Mouse (Mus musculus) CH12.LX (cell line): ENCODE results near the gene Hdc. TPM values are rescaled to one million over a fixed set of nuclear protein-coding genes. Genes with fewer than 3 reads are reported as not detected.

Experiments used
- DNase-seq: peaks from one replicate; pipeline ENCODE4 v3.0.0-alpha.2; 2013; ENCODE audit errors: extremely low read depth
- H3K27ac ChIP-seq: 2 replicates; pipeline ENCODE4 v1.5.1; 2012; ENCODE audit warnings: low read depth, mild to moderate bottlenecking, control low read depth, moderate library complexity; ENCODE audit not compliant: insufficient read depth
- H3K27me3 ChIP-seq: replicated peaks from 2 replicates; pipeline ENCODE3; 2012; ENCODE audit warnings: inconsistent platforms
- H3K36me3 ChIP-seq, 2 experiments: replicated peaks in 1 of 2; 2 replicates each; pipeline versions ENCODE3 to v1.6.1; 2012; ENCODE audit warnings: inconsistent platforms in 1 of 2, low read length in 1 of 2, mild to moderate bottlenecking in 1 of 2, mixed read lengths in 1 of 2, moderate library complexity in 1 of 2; ENCODE audit not compliant: control insufficient read depth in 1 of 2, insufficient read depth in 1 of 2
- H3K4me1 ChIP-seq, 2 experiments: 2 replicates each; pipeline ENCODE4 v1.6.1; 2012; ENCODE audit warnings: inconsistent platforms in 1 of 2, moderate library complexity in 1 of 2; ENCODE audit not compliant: insufficient read depth in 2 of 2, control insufficient read depth in 1 of 2
- H3K4me2 ChIP-seq: 2 replicates; pipeline ENCODE4 v1.6.1; 2012; ENCODE audit warnings: low read depth, mild to moderate bottlenecking, control low read depth; ENCODE audit not compliant: poor library complexity, insufficient read depth, severe bottlenecking
- H3K4me3 ChIP-seq, 3 experiments: fragments of 150-350 bp in 1 of 3; sonication (generic) in 1 of 3; replicated peaks in 1 of 3; 2 replicates each; pipeline versions ENCODE3 to v1.5.1; 2011 to 2012; ENCODE audit warnings: low read depth in 2 of 3, low read length in 2 of 3, mild to moderate bottlenecking in 2 of 3, moderate library complexity in 2 of 3, control low read depth in 1 of 3, improper control_type of control experiment in 1 of 3, inconsistent platforms in 1 of 3, mixed read lengths in 1 of 3; ENCODE audit not compliant: poor library complexity in 1 of 3
- H3K79me2 ChIP-seq: replicated peaks from 2 replicates; pipeline ENCODE4 v1.6.1; 2012; ENCODE audit warnings: mild to moderate bottlenecking, moderate library complexity; ENCODE audit not compliant: control insufficient read depth, poor library complexity, insufficient read depth, severe bottlenecking; ENCODE audit errors: extremely low read depth
- H3K9ac ChIP-seq: 2 replicates; pipeline ENCODE4 v1.6.1; 2012; ENCODE audit warnings: low read depth, mild to moderate bottlenecking, control low read depth, moderate library complexity; ENCODE audit not compliant: insufficient read depth
- H3K9me3 ChIP-seq: replicated peaks from 2 replicates; pipeline ENCODE3; 2012; ENCODE audit warnings: low read length, inconsistent platforms, mixed read lengths
- BHLHE40 ChIP-seq: IDR thresholded peaks from 2 replicates; pipeline ENCODE4 v1.6.1; 2011; ENCODE audit warnings: mild to moderate bottlenecking, low read depth, low read length, improper control_type of control experiment
- CTCF ChIP-seq, 2 experiments: IDR thresholded peaks in 1 of 2; conservative IDR thresholded peaks in 1 of 2; 2 replicates each; pipeline ENCODE4 v1.5.1; 2011 to 2012; ENCODE audit warnings: low read depth in 2 of 2, low read length in 2 of 2, improper control_type of control experiment in 1 of 2, inconsistent platforms in 1 of 2, mild to moderate bottlenecking in 1 of 2, moderate library complexity in 1 of 2
- E2F4 ChIP-seq: IDR thresholded peaks from 2 replicates; pipeline ENCODE4 v1.6.1; 2011; ENCODE audit warnings: low read depth, low read length, improper control_type of control experiment; ENCODE audit not compliant: insufficient replicate concordance
- ELF1 ChIP-seq: IDR thresholded peaks from 2 replicates; pipeline ENCODE4 v1.6.1; 2014; ENCODE audit warnings: low read depth, mild to moderate bottlenecking, inconsistent platforms, low read length, improper control_type of control experiment
- EP300 ChIP-seq: IDR thresholded peaks from 2 replicates; pipeline ENCODE4 v1.6.1; 2011; ENCODE audit warnings: low read length, improper control_type of control experiment
- ETS1 ChIP-seq: conservative IDR thresholded peaks from 2 replicates; pipeline ENCODE4 v1.6.1; 2012; ENCODE audit warnings: low read depth, mild to moderate bottlenecking, inconsistent platforms, low read length, improper control_type of control experiment, moderate library complexity
- GABPA ChIP-seq: IDR thresholded peaks from 2 replicates; pipeline ENCODE4 v1.6.1; 2012; ENCODE audit warnings: low read depth, low read length, improper control_type of control experiment, inconsistent platforms; ENCODE audit not compliant: insufficient replicate concordance
- JUN ChIP-seq: IDR thresholded peaks from 2 replicates; pipeline ENCODE4 v1.6.1; 2011; ENCODE audit warnings: low read depth, mild to moderate bottlenecking, low read length, improper control_type of control experiment, moderate library complexity; ENCODE audit not compliant: insufficient read depth
- JUND ChIP-seq: conservative IDR thresholded peaks from 2 replicates; pipeline ENCODE4 v1.6.1; 2011; ENCODE audit warnings: low read depth, low read length, improper control_type of control experiment
- KAT2A ChIP-seq: IDR thresholded peaks from 2 replicates; pipeline ENCODE4 v1.6.1; 2012; ENCODE audit warnings: low read length, improper control_type of control experiment, inconsistent platforms; ENCODE audit not compliant: insufficient replicate concordance
- MAFK ChIP-seq: IDR thresholded peaks from 2 replicates; pipeline ENCODE4 v1.6.1; 2011; ENCODE audit warnings: low read length, improper control_type of control experiment; ENCODE audit not compliant: insufficient replicate concordance
- MAX ChIP-seq: IDR thresholded peaks from 2 replicates; pipeline ENCODE4 v1.6.1; 2011; ENCODE audit warnings: low read length, improper control_type of control experiment
- MAZ ChIP-seq: IDR thresholded peaks from 2 replicates; pipeline ENCODE4 v1.6.1; 2012; ENCODE audit warnings: low read depth, mild to moderate bottlenecking, inconsistent platforms, low read length, improper control_type of control experiment, moderate library complexity
- MXI1 ChIP-seq: IDR thresholded peaks from 2 replicates; pipeline ENCODE4 v1.6.1; 2011; ENCODE audit warnings: mild to moderate bottlenecking, low read depth, low read length, improper control_type of control experiment
- MYC ChIP-seq: IDR thresholded peaks from 2 replicates; pipeline ENCODE4 v1.6.1; 2011; ENCODE audit warnings: low read depth, mild to moderate bottlenecking, improper control_type of control experiment, low read length
- NRF1 ChIP-seq: IDR thresholded peaks from 2 replicates; pipeline ENCODE4 v1.6.1; 2014; ENCODE audit warnings: low read depth, mild to moderate bottlenecking, inconsistent platforms, low read length, improper control_type of control experiment, moderate library complexity
- POLR2A ChIP-seq: IDR thresholded peaks from 2 replicates; pipeline ENCODE4 v1.6.1; 2011; ENCODE audit warnings: low read depth, mild to moderate bottlenecking, improper control_type of control experiment, low read length
- POLR2AphosphoS2 ChIP-seq: IDR thresholded peaks from 2 replicates; pipeline ENCODE4 v1.6.1; 2011; ENCODE audit warnings: low read depth, low read length, improper control_type of control experiment
- RAD21 ChIP-seq: IDR thresholded peaks from 2 replicates; pipeline ENCODE4 v1.6.1; 2011; ENCODE audit warnings: low read depth, mild to moderate bottlenecking, low read length, improper control_type of control experiment, moderate library complexity
- TBP ChIP-seq: conservative IDR thresholded peaks from 2 replicates; pipeline ENCODE4 v1.6.1; 2011; ENCODE audit warnings: low read depth, low read length, improper control_type of control experiment
- UBTF ChIP-seq: IDR thresholded peaks from 2 replicates; pipeline ENCODE4 v1.6.1; 2012; ENCODE audit warnings: low read depth, mild to moderate bottlenecking, inconsistent platforms, low read length, improper control_type of control experiment, moderate library complexity
- USF1 ChIP-seq: IDR thresholded peaks from 2 replicates; pipeline ENCODE4 v1.6.1; 2014; ENCODE audit warnings: low read depth, mild to moderate bottlenecking, inconsistent platforms, low read length, improper control_type of control experiment
- ZKSCAN1 ChIP-seq: IDR thresholded peaks from 2 replicates; pipeline ENCODE4 v1.6.1; 2012; ENCODE audit warnings: low read depth, inconsistent platforms, low read length, improper control_type of control experiment, borderline replicate concordance
- ZMIZ1 ChIP-seq: IDR thresholded peaks from 2 replicates; pipeline ENCODE4 v1.6.1; 2012; ENCODE audit warnings: low read depth, mild to moderate bottlenecking, inconsistent platforms, low read length, improper control_type of control experiment
- ZNF384 ChIP-seq: IDR thresholded peaks from 2 replicates; pipeline ENCODE4 v1.6.1; 2012; ENCODE audit warnings: low read depth, low read length, improper control_type of control experiment, inconsistent platforms
- dilution Hi-C: fragments of 300-500 bp; cut with MboI; formaldehyde crosslinking; loops from 2 replicates; pipeline ENCODE4 v1.14.3; 2020; ENCODE audit warnings: low sequenced_read_pairs; ENCODE audit not compliant: extremely low pct_unique_long_range_greater_than_20kb, extremely low pct_ligation_motif_present
- in situ Hi-C: fragments of 300-500 bp; cut with MboI; formaldehyde crosslinking; loops from 3 replicates; pipeline ENCODE4 v1.14.3; 2019; ENCODE audit warnings: low sequenced_read_pairs, low pct_ligation_motif_present, low pct_unique_long_range_greater_than_20kb, mixed read lengths
- polyA plus RNA-seq: library from polyadenylated mRNA; unstranded; fragments of >175 nt; gene quantifications from 2 replicates; pipeline ENCODE4 v1.2.1, GENCODE M21; 2012; ENCODE audit warnings: low read depth; ENCODE audit not compliant: insufficient read length
- total RNA-seq, 2 experiments: library from RNA; depleted of rRNA; stranded (reverse); fragments of 300-350 nt in 1 of 2; fragments of >200 nt in 1 of 2; gene quantifications; 2 replicates each; pipeline ENCODE4 v1.2.3; 2012 to 2014

Hdc gene
- total and polyA plus RNA-seq, 3 experiments: 1.5 to 1.8 (median 1.6) TPM

DNA sequence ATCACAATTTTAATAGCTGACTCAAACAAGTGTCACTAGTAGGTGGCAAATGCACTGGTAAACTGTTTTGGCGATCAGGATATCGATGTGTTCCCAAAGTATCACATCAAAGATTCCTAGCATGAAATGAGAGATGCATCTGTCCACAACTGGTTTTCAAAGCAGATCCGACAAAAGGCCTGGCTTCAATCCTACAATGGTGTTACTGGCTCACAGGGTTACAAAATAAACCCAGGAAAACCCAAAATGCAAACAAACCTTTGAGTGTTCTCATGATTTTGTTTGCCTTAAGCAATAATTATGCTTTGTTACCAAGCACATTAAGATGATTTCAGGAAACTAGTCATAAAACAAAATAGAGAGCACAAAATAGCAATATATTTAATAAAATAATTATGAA, 28.7 kb upstream of the Hdc start:
- H3K27ac ChIP-seq: no peak overlapping the region
- H3K4me1 ChIP-seq: peaks cover 0 to 10% of the 10 kb centered on the region in 2 experiments; a peak in 1 of 4 replicates
- H3K36me3 ChIP-seq: peaks cover 58 to 86% of the 10 kb centered on the region in 2 experiments
- no peaks in the 10 kb centered on the region for H3K27me3 ChIP-seq
- H3K4me3 ChIP-seq: no peak overlapping the region
- dilution Hi-C loops (no loop called here), in situ Hi-C loops (no loop called here)
- no peak for DNase-seq
- TF ChIP-seq ZMIZ1 (no peak), ZKSCAN1 (no peak), MAZ (no peak), EP300 (no peak), MAX (no peak), NRF1 (no peak), E2F4 (no peak), MXI1 (no peak), BHLHE40 (no peak), ELF1 (no peak), MAFK (no peak), RAD21 (no peak), USF1 (no peak), POLR2AphosphoS2 (no peak), ZNF384 (no peak), TBP (no peak), JUN (no peak), CTCF (conservative IDR thresholded peaks at IDR 0.05 in 1 of 2, IDR thresholded peaks at IDR 0.05 in 1 of 2; ENCODE audit: low read depth in 2 of 2, low read length in 2 of 2) (no peak)
- no peak overlapping the region for H3K4me2 ChIP-seq
- no peak overlapping the region for H3K9ac ChIP-seq
- no peaks in the 10 kb centered on the region for H3K9me3 ChIP-seq
- no peaks in the 10 kb centered on the region for H3K79me2 ChIP-seq

DNA sequence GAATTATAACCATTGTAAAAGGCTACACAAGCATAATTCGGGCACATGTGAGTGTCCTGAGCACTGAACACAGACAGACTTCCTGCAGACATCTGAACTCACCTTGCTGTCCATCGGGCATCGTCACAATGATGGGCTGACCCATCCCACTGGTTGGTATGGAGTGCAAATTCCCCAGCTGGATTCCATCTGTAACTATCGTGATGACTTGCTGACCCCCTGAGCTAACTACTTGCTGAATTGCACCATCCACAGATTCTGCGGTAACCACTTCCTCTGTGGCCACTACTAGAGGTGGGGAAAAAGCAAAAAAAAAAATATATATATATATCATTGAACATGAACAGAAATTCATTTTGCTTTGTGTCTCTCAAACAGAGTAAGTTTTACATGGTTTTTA, 27.4 kb upstream of the Hdc start:
- Histone ChIP-seq H3K79me2 (no peaks in the 10 kb centered on the region), H3K9ac (no peak overlapping the region), H3K4me3 (no peak overlapping the region), H3K27ac (no peak overlapping the region), H3K9me3 (no peaks in the 10 kb centered on the region), H3K36me3 (peaks cover 55 to 86% of the 10 kb centered on the region in 2 experiments), H3K4me1 (peaks cover 0 to 10% of the 10 kb centered on the region in 2 experiments; a peak in 1 of 4 replicates), H3K4me2 (no peak overlapping the region), H3K27me3 (no peaks in the 10 kb centered on the region)
- dilution Hi-C loops: no loop called here
- DNase-seq: peak; percentile 13
- no peak for TF ChIP-seq GABPA
- TF ChIP-seq POLR2A: no peak
- TF ChIP-seq RAD21: no peak
- no peak for TF ChIP-seq ETS1
- TF ChIP-seq USF1: no peak
- no peak for TF ChIP-seq MAFK
- TF ChIP-seq BHLHE40: no peak
- TF ChIP-seq UBTF: no peak
- no peak for TF ChIP-seq TBP
- no peak for TF ChIP-seq MAZ
- no peak for TF ChIP-seq KAT2A
- no peak for TF ChIP-seq MYC
- no peak for TF ChIP-seq CTCF (conservative IDR thresholded peaks at IDR 0.05 in 1 of 2, IDR thresholded peaks at IDR 0.05 in 1 of 2; ENCODE audit: low read depth in 2 of 2, low read length in 2 of 2)
- TF ChIP-seq JUND: no peak
- in situ Hi-C loops: no loop called here
